Mouse (Mus musculus): ENCODE results near the gene Rpl7l1. TPM values are rescaled to one million over a fixed set of nuclear protein-coding genes. Genes with fewer than 3 reads are reported as not detected.

Rpl7l1 gene
- total RNA-seq, 2 experiments from 2014 or later = 51.2 to 59.5 TPM

GRCm38 (mm10) chr17:46747806-46748205 is 34.7 kb downstream of the Rpl7l1 start:
- no peak for DNase-seq
- intact Hi-C loops (cut with DNase I) = no loop called here

GRCm38 (mm10) chr17:46747234-46747633 is 35.2 kb downstream of the Rpl7l1 start:
- no peak for DNase-seq
- intact Hi-C loops (cut with DNase I) = no loop called here

- intact Hi-C loops (cut with DNase I) = no loop called here
These were observed 37.0 kb downstream of the Rpl7l1 start for GRCm38 (mm10) chr17:46745506-46745905.

GRCm38 (mm10) chr17:46742986-46743385 is 39.5 kb downstream of the Rpl7l1 start:
- no peak for DNase-seq
- intact Hi-C loops (cut with DNase I) = no loop called here

More at GRCm38 (mm10) chr17:46745506-46745905, 37.0 kb downstream of the Rpl7l1 start:
- DNase-seq = no peak

- no peak for DNase-seq
- intact Hi-C loops (cut with DNase I) = no loop called here
These were observed 41.2 kb downstream of the Rpl7l1 start for GRCm38 (mm10) chr17:46741305-46741704.

- DNase-seq = peak; percentile 25 to 33
- intact Hi-C loops (cut with DNase I) = no loop called here
These were observed 46.3 kb downstream of the Rpl7l1 start for GRCm38 (mm10) chr17:46736160-46736559.

- intact Hi-C loops (cut with DNase I) = no loop called here
These were observed 47.2 kb downstream of the Rpl7l1 start for GRCm38 (mm10) chr17:46735287-46735686.

GRCm38 (mm10) chr17:46734055-46734454 is 48.4 kb downstream of the Rpl7l1 start:
- DNase-seq = no peak
- intact Hi-C loops (cut with DNase I) = no loop called here

More at GRCm38 (mm10) chr17:46735287-46735686, 47.2 kb downstream of the Rpl7l1 start:
- no peak for DNase-seq

GRCm38 (mm10) chr17:46728904-46729318 is 53.6 kb downstream of the Rpl7l1 start, which contains the start of gene Gnmt:
Gnmt (minus strand) TSS chr17:46729168.
- no peak for DNase-seq

GRCm38 (mm10) chr17:46728496-46728895 is 54.0 kb downstream of the Rpl7l1 start:
- intact Hi-C loops (cut with DNase I) = no loop called here
- no peak for DNase-seq

More at GRCm38 (mm10) chr17:46728904-46729318, 53.6 kb downstream of the Rpl7l1 start, which contains the start of gene Gnmt:
- intact Hi-C loops (cut with DNase I) = no loop called here

GRCm38 (mm10) chr17:46728021-46728420 is 54.5 kb downstream of the Rpl7l1 start:
- no peak for DNase-seq
- intact Hi-C loops (cut with DNase I) = no loop called here

GRCm38 (mm10) chr17:46727271-46727670 is 55.2 kb downstream of the Rpl7l1 start:
- intact Hi-C loops (cut with DNase I) = no loop called here
- DNase-seq = no peak

GRCm38 (mm10) chr17:46725731-46726645 is 56.5 kb downstream of the Rpl7l1 start:
- intact Hi-C loops (cut with DNase I) = no loop called here
- no peak for DNase-seq

- intact Hi-C loops (cut with DNase I) = no loop called here
These were observed 57.2 kb downstream of the Rpl7l1 start for GRCm38 (mm10) chr17:46725273-46725672.

GRCm38 (mm10) chr17:46724477-46725084 is 57.9 kb downstream of the Rpl7l1 start:
- DNase-seq = no peak
- intact Hi-C loops (cut with DNase I) = no loop called here

More at GRCm38 (mm10) chr17:46725273-46725672, 57.2 kb downstream of the Rpl7l1 start:
- DNase-seq = peak in 1 of 2 experiments; percentile 38

Other genes starting within 250 kb of the Rpl7l1 start
- 10 to 100 TPM; 17.0 to 18.2 TPM for gene Cul9, start 236.3 kb downstream of the Rpl7l1 start, total RNA-seq (2021)
- gene Srf, start 226.5 kb downstream of the Rpl7l1 start, total RNA-seq (2021) = 100 to 1,000 TPM in 1 of 2 experiments, 10 to 100 TPM in 1; 93.0 to 109 TPM
- gene Ptk7, start 153.2 kb downstream of the Rpl7l1 start, total RNA-seq (2021) = 1 to 10 TPM; 9.1 to 9.2 TPM
- 10 to 100 TPM; 24.5 to 25.3 TPM for gene Klc4, start 136.7 kb downstream of the Rpl7l1 start, total RNA-seq (2021)
- gene Mrpl2, start 136.4 kb downstream of the Rpl7l1 start, total RNA-seq (2021) = 100 to 1,000 TPM; 106 to 121 TPM
- gene Cul7, start 132.3 kb downstream of the Rpl7l1 start, total RNA-seq (2021) = 10 to 100 TPM; 30.3 to 37.6 TPM
- 10 to 100 TPM in 1 of 2 experiments, 1 to 10 TPM in 1; 9.8 to 14.2 TPM for gene Rrp36, start 108.3 kb downstream of the Rpl7l1 start, total RNA-seq (2021)
- 10 to 100 TPM; 44.2 to 47.1 TPM for gene Mea1, start 103.9 kb downstream of the Rpl7l1 start, total RNA-seq (2021)
- 100 to 1,000 TPM; 127 TPM for gene Klhdc3, start 101.8 kb downstream of the Rpl7l1 start, total RNA-seq (2021)
- 10 to 100 TPM; 35.0 to 35.3 TPM for gene Ppp2r5d, start 77.6 kb downstream of the Rpl7l1 start, total RNA-seq (2021)
- 10 to 100 TPM; 24.3 to 25.1 TPM for gene Pex6, start 71.2 kb downstream of the Rpl7l1 start, total RNA-seq (2021)
- under 1 TPM; 0.26 to 0.41 TPM for gene Gnmt, start 53.5 kb downstream of the Rpl7l1 start, total RNA-seq (2021)
- gene Cnpy3, start 30.5 kb downstream of the Rpl7l1 start, total RNA-seq (2021) = 10 to 100 TPM; 18.7 to 19.4 TPM
- gene Ptcra, start 19.0 kb downstream of the Rpl7l1 start, total RNA-seq (2021) = under 1 TPM in 1 of 2 experiments, not detected in 1; 0.78 TPM
- 10 to 100 TPM; 21.0 to 23.3 TPM for gene 2310039H08Rik, start 10.0 kb downstream of the Rpl7l1 start, total RNA-seq (2021)
- gene Bicral, start 75.8 kb upstream of the Rpl7l1 start, total RNA-seq (2021) = 10 to 100 TPM; 13.1 to 15.4 TPM
- gene Tbcc, start 108.0 kb upstream of the Rpl7l1 start, total RNA-seq (2021) = 10 to 100 TPM; 17.6 to 20.0 TPM
- gene Prph2, start 127.8 kb upstream of the Rpl7l1 start, total RNA-seq (2021) = not detected
- 10 to 100 TPM; 70.1 to 77.4 TPM for gene Ubr2, start 227.9 kb upstream of the Rpl7l1 start, total RNA-seq (2021)

Measured in heart, postnatal 14 days (tissue).